ENCODE assay signal across 32 mouse cellular contexts in genomic region chr7:19836843-19837242, GRCm38 (mm10). TPM values are rescaled to one million over a fixed set of nuclear protein-coding genes. Genes with fewer than 3 reads are reported as not detected.
DNase-seq lines count a peak whose midpoint lies in the region; ATAC-seq and TF ChIP-seq lines count a peak whose summit lies in the region.
"Had no signal": no experiment of that assay in that cellular context is flagged by ENCODE, and none has a peak within 500 bp of the region (broad histone marks: within the 10 kb centered on the region; RNA-seq: fewer than 3 reads in every experiment).

No protein-coding gene starts in this region.

- H3K36me3 ChIP-seq in kidney, adult 2 months (ENCODE audit: control insufficient read depth, insufficient read depth, low read length): no peaks in the 10 kb centered on the region
- H3K36me3 ChIP-seq in kidney, embryonic 14.5 days (ENCODE audit: control insufficient read depth, insufficient read depth, low read length): no peaks in the 10 kb centered on the region
- H3K36me3 ChIP-seq in intestine, embryonic 16.5 days (ENCODE audit: control insufficient read depth, insufficient read depth, low read length): no peaks in the 10 kb centered on the region
- H3K36me3 ChIP-seq: embryonic facial prominence, embryonic 12.5 days; forebrain, embryonic 12.5 days; heart, embryonic 10.5 days; limb, embryonic 10.5 days; midbrain, embryonic 12.5 days; stomach, embryonic 15.5 days had no signal

- H3K9ac ChIP-seq in kidney, embryonic 14.5 days (ENCODE audit: low read depth, low read length): no peak overlapping the region
- no peak overlapping the region for H3K9ac ChIP-seq in intestine, embryonic 16.5 days (ENCODE audit: low read depth, low read length)
- H3K9ac ChIP-seq: embryonic facial prominence, embryonic 12.5 days; forebrain, embryonic 12.5 days; hindbrain, embryonic 14.5 days; liver, postnatal 0 days; midbrain, embryonic 12.5 days; stomach, embryonic 15.5 days had no signal

- H3K27me3 ChIP-seq in kidney, adult 2 months (replicated peaks; ENCODE audit: control insufficient read depth, insufficient read depth, low read length): no peaks in the 10 kb centered on the region
- H3K27me3 ChIP-seq in kidney, embryonic 14.5 days (ENCODE audit: control insufficient read depth, insufficient read depth, low read length): no peaks in the 10 kb centered on the region
- H3K27me3 ChIP-seq in intestine, embryonic 16.5 days (replicated peaks; ENCODE audit: control insufficient read depth, insufficient read depth, low read length): no peaks in the 10 kb centered on the region
- H3K27me3 ChIP-seq: midbrain, embryonic 12.5 days; stomach, embryonic 15.5 days had no signal

- H3K27ac ChIP-seq in kidney, adult 2 months (ENCODE audit: insufficient read depth, low read depth, low read length): no peak overlapping the region
- H3K27ac ChIP-seq in kidney, embryonic 14.5 days (ENCODE audit: low read depth, low read length): no peak overlapping the region
- 0 out of 2 replicates have a peak overlapping the region, but pooled peaks have one; percentile 21 for H3K27ac ChIP-seq in intestine, embryonic 16.5 days (ENCODE audit: low read length)
- H3K27ac ChIP-seq: embryonic facial prominence, embryonic 12.5 days; forebrain, embryonic 12.5 days; gastrocnemius, adult 2 months; heart, embryonic 10.5 days; hindbrain, embryonic 14.5 days; limb, embryonic 10.5 days; midbrain, embryonic 12.5 days; stomach, embryonic 15.5 days had no signal

- peak; percentile 47 for DNase-seq in kidney, adult 2 months
- peak; percentile 58 for DNase-seq in CD4-positive helper T cell, adult 2 months (ENCODE audit: low read depth, low spot score)
- DNase-seq in adrenal gland, postnatal 10 days: peak; percentile 43
- DNase-seq in spleen, adult 18-20 months: no peak
- no peak for DNase-seq in right cerebral cortex, postnatal 10 days (ENCODE audit: low spot score in 2 of 2)
- DNase-seq in embryo, embryonic 11 days: no peak
- DNase-seq: B cell, adult 2 months; cerebellum, adult 11 months; cerebellum, postnatal 14 days; gastrocnemius, adult 2 months; heart, postnatal 4 days; kidney, adult 11 months; kidney, postnatal 14 days; liver, postnatal 0 days; right cerebral cortex, postnatal 25 days; thymus, postnatal 4 days had no signal

- TF ChIP-seq CTCF in kidney, adult 2 months (conservative IDR thresholded peaks at IDR 0.05; ENCODE audit: insufficient read depth, insufficient read length, low read depth, low read length): no peak

- no peaks in the 10 kb centered on the region for H3K9me3 ChIP-seq in kidney, embryonic 14.5 days (ENCODE audit: control insufficient read depth, low read length)
- no peaks in the 10 kb centered on the region for H3K9me3 ChIP-seq in intestine, embryonic 16.5 days (ENCODE audit: control insufficient read depth, low read length)
- H3K9me3 ChIP-seq: embryonic facial prominence, embryonic 12.5 days; heart, embryonic 10.5 days; limb, embryonic 10.5 days; midbrain, embryonic 12.5 days; stomach, embryonic 15.5 days had no signal

- H3K4me3 ChIP-seq in kidney, adult 2 months (ENCODE audit: insufficient read depth, low read depth, low read length): no peak overlapping the region
- H3K4me3 ChIP-seq in kidney, embryonic 14.5 days (ENCODE audit: low read length): no peak overlapping the region
- H3K4me3 ChIP-seq in intestine, embryonic 16.5 days (ENCODE audit: low read length): no peak overlapping the region
- H3K4me3 ChIP-seq: embryonic facial prominence, embryonic 12.5 days; forebrain, embryonic 12.5 days; gastrocnemius, adult 2 months; heart, embryonic 10.5 days; limb, embryonic 10.5 days; midbrain, embryonic 12.5 days; stomach, embryonic 15.5 days had no signal

- no peaks in the 10 kb centered on the region; the same call in 1 of the 2 replicates for H3K4me1 ChIP-seq in kidney, adult 2 months (ENCODE audit: control insufficient read depth, insufficient read depth, low read length)
- no peaks in the 10 kb centered on the region for H3K4me1 ChIP-seq in kidney, embryonic 14.5 days (ENCODE audit: control insufficient read depth, insufficient read depth, low read length)
- H3K4me1 ChIP-seq in intestine, embryonic 16.5 days (ENCODE audit: control insufficient read depth, insufficient read depth, low read length): 0 out of 2 replicates have a peak, but pooled peaks cover under 1% of the 10 kb centered on the region
- H3K4me1 ChIP-seq: embryonic facial prominence, embryonic 12.5 days; forebrain, embryonic 12.5 days; heart, embryonic 10.5 days; limb, embryonic 10.5 days; midbrain, embryonic 12.5 days had no signal

- H3K4me2 ChIP-seq in kidney, embryonic 14.5 days (replicated peaks; ENCODE audit: low read depth, low read length): no peak overlapping the region
- no peak overlapping the region for H3K4me2 ChIP-seq in intestine, embryonic 16.5 days (ENCODE audit: low read depth, low read length)
- H3K4me2 ChIP-seq: embryonic facial prominence, embryonic 12.5 days; forebrain, embryonic 12.5 days; hindbrain, embryonic 14.5 days; liver, embryonic 11.5 days; midbrain, embryonic 12.5 days; stomach, embryonic 15.5 days had no signal

- 46% methylated on average over 3 of the region's 3 CpGs for WGBS in kidney, adult 2 months
- WGBS in kidney, embryonic 14.5 days: 68% methylated on average over 3 of the region's 3 CpGs
- whole genome bisulfite sequencing in intestine, embryonic 16.5 days: 52% methylated on average over 3 of the region's 3 CpGs

- no peak for ATAC-seq in kidney, embryonic 14.5 days (ENCODE audit: low FRiP score, low TSS enrichment)
- ATAC-seq in intestine, embryonic 16.5 days: peak; percentile 68
- ATAC-seq: liver, postnatal 0 days; lung, postnatal 0 days had no signal

- no peak for TF ChIP-seq POLR2A in kidney, adult 2 months (IDR thresholded peaks at IDR 0.05; ENCODE audit: low read depth, low read length)

RNA-seq across cellular contexts. Expression of gene Bcl3, which starts 14.3 kb away (rescaled TPM):
- polyA plus RNA-seq in kidney, adult 2 months (2012; rRNA removed): 10.3 and 14.4 TPM in 2 replicates
- polyA plus RNA-seq in kidney, embryonic 14.5 days (2014; fragmentation: Nextera tagmentation; extraction: Ambion mirVana): 3.5 and 4.2 TPM in 2 replicates
- 10 to 100 TPM; 15.4 to 16.6 TPM for total RNA-seq in adrenal gland, postnatal 10 days (2021)
- polyA plus RNA-seq in intestine, embryonic 16.5 days (2015; fragmentation: Nextera tagmentation; extraction: Ambion mirVana): 15.5 and 15.6 TPM in 2 replicates

RNA-seq across cellular contexts. Expression of gene Gm19345, which starts 15.0 kb away (rescaled TPM):
- 0.12 TPM in 1 of 2 replicates, not detected in the other for polyA plus RNA-seq in kidney, adult 2 months (2012; rRNA removed)
- polyA plus RNA-seq in kidney, embryonic 14.5 days (2014; fragmentation: Nextera tagmentation; extraction: Ambion mirVana): 0.27 TPM in 1 of 2 replicates, not detected in the other
- total RNA-seq in adrenal gland, postnatal 10 days (2021): not detected
- polyA plus RNA-seq in intestine, embryonic 16.5 days (2015; fragmentation: Nextera tagmentation; extraction: Ambion mirVana): 0.13 and 0.27 TPM in 2 replicates
- total RNA-seq: gastrocnemius, adult 2 months; gastrocnemius, postnatal 4 days; heart, postnatal 4 days had no signal
- polyA plus RNA-seq: heart, embryonic 10.5 days; heart, embryonic 16.5 days; limb, embryonic 10.5 days; liver, embryonic 11.5 days had no signal

RNA-seq across cellular contexts. Expression of gene Ceacam16, which starts 24.3 kb away (rescaled TPM):
- polyA plus RNA-seq in kidney, adult 2 months (2012; rRNA removed): 0.14 and 0.16 TPM in 2 replicates
- not detected in 2 replicates for polyA plus RNA-seq in kidney, embryonic 14.5 days (2014; fragmentation: Nextera tagmentation; extraction: Ambion mirVana)
- total RNA-seq in adrenal gland, postnatal 10 days (2021): under 1 TPM in 1 of 2 experiments, not detected in 1; 0.18 TPM
- polyA plus RNA-seq in intestine, embryonic 16.5 days (2015; fragmentation: Nextera tagmentation; extraction: Ambion mirVana): not detected in 2 replicates
- total RNA-seq: gastrocnemius, adult 2 months; gastrocnemius, postnatal 4 days; layer of hippocampus, adult 18-20 months; layer of hippocampus, postnatal 14 days had no signal
- polyA plus RNA-seq: embryonic facial prominence, embryonic 12.5 days; forebrain, embryonic 12.5 days; heart, embryonic 10.5 days; heart, embryonic 16.5 days; limb, embryonic 10.5 days; liver, embryonic 11.5 days; liver, postnatal 0 days; neural tube, embryonic 11.5 days; stomach, embryonic 15.5 days had no signal

RNA-seq across cellular contexts. Expression of gene Cblc, which starts 40.2 kb away (rescaled TPM):
- 24.4 and 32.6 TPM in 2 replicates for polyA plus RNA-seq in kidney, adult 2 months (2012; rRNA removed)
- polyA plus RNA-seq in kidney, embryonic 14.5 days (2014; fragmentation: Nextera tagmentation; extraction: Ambion mirVana): 4.7 and 7.3 TPM in 2 replicates
- 1 to 10 TPM; 1.8 to 3.2 TPM for total RNA-seq in adrenal gland, postnatal 10 days (2021)
- polyA plus RNA-seq in intestine, embryonic 16.5 days (2015; fragmentation: Nextera tagmentation; extraction: Ambion mirVana): 32.6 and 42.1 TPM in 2 replicates
- total RNA-seq: gastrocnemius, adult 2 months; heart, postnatal 4 days; layer of hippocampus, adult 18-20 months; layer of hippocampus, postnatal 14 days had no signal
- polyA plus RNA-seq: hindbrain, embryonic 14.5 days had no signal

RNA-seq across cellular contexts. Expression of gene Ceacam19, which starts 50.9 kb away (rescaled TPM):
- polyA plus RNA-seq in kidney, adult 2 months (2012; rRNA removed): 0.11 and 0.25 TPM in 2 replicates
- not detected in 2 replicates for polyA plus RNA-seq in kidney, embryonic 14.5 days (2014; fragmentation: Nextera tagmentation; extraction: Ambion mirVana)
- total RNA-seq in adrenal gland, postnatal 10 days (2021): not detected
- not detected in 2 replicates for polyA plus RNA-seq in intestine, embryonic 16.5 days (2015; fragmentation: Nextera tagmentation; extraction: Ambion mirVana)
- total RNA-seq: gastrocnemius, adult 2 months; gastrocnemius, postnatal 4 days; heart, postnatal 4 days; layer of hippocampus, adult 18-20 months; layer of hippocampus, postnatal 14 days had no signal
- polyA plus RNA-seq: embryonic facial prominence, embryonic 12.5 days; forebrain, embryonic 12.5 days; heart, embryonic 10.5 days; hindbrain, embryonic 14.5 days; limb, embryonic 10.5 days; liver, embryonic 11.5 days; liver, postnatal 0 days; midbrain, embryonic 12.5 days; neural tube, embryonic 11.5 days had no signal

Comparison
In these comparisons a context has a peak if more than half of its experiments do, and no peak if none do; other contexts are left out.
1. DNase-seq: peak in kidney, adult 2 months (single experiment), CD4-positive helper T cell, adult 2 months (single experiment) and adrenal gland, postnatal 10 days (single experiment); none in spleen, adult 18-20 months (0 of 2), right cerebral cortex, postnatal 10 days (0 of 2) and embryo, embryonic 11 days (single experiment).